Mouse (Mus musculus) heart, postnatal 14 days (tissue): ENCODE data around the gene Polr3g. TPM values are rescaled to one million over a fixed set of nuclear protein-coding genes. Genes with fewer than 3 reads are reported as not detected.
"Not testable (repeated sequence)": the region's sequence is repeated elsewhere in the genome, so short reads cannot be mapped to it uniquely, and the experiment has no call there.

Experiments used
- DNase-seq, 2 experiments: peaks; one replicate each; pipeline ENCODE4 v3.0.0; 2021 to 2022
- intact Hi-C: fragments of 180-260 bp; cut with DNase I; formaldehyde crosslinking; loops from one replicate; pipeline ENCODE4 v1.15.1; 2025
- total RNA-seq, 2 experiments: library from RNA; stranded (reverse); gene quantifications; 2 replicates each; pipeline ENCODE4 v1.2.3; 2021

The Polr3g gene
- total RNA-seq, 2 experiments from 2014 or later = 1.9 to 2.0 TPM

DNA sequence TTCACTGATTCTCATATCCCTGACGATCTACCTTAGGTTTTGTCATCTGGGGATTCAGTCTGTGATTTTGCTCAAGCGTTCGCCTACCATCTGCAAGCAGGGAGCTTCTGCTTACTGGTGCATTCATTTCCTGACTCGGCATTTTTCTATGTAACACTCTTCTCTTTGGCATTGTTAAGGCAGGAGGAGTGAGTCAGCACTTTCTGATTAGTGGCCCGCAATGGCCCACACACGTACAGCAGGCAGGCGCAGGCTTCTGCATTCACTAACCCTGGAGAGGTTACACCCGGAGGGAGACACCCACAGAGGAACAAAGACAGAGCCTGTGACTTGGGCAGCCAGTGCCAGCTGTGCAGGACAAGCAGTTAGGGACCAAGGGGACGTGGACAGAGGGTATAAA is 19.2 kb downstream of the Polr3g start:
- intact Hi-C loops = no loop called here
- peak; percentile 3 to 13 for DNase-seq

DNA sequence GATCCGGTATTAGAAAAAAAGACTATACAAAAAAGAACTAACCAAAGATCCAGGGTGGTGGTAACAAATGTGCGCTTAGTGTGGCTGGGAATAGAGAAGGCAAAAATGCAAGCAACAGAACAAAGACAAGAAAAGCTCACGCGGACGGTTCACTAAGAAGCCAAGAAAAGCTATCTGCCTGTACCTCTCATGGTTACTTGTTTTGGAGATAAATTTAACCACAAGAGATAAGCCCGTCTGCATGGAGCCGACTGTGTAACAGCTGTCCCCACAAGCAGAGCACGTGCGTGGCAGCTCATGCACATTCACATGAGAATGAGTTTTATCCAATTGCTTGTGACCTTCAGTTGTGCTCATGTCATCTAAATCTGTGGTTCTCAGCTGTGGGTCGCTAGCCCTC is 20.3 kb downstream of the Polr3g start:
- no peak for DNase-seq
- intact Hi-C loops = no loop called here

DNA sequence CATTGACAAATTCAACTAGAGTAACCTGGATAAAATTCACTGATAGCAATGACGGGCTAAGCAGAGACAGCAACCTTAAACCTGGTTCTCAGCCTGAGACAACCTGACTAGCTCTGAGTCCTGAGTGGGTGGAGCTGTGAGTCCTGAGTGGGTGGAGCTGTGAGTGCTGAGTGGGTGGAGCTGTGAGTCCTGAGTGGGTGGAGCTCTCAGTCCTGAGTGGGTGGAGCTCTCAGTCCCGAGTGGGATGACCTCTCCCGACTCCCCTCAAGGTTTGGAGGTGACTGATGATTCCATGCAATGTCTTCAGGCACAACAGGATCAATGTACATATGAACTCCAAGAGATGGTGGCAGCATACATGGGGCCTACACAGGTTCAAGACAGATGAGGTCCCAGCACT is 21.2 kb downstream of the Polr3g start:
- DNase-seq = no peak
- intact Hi-C loops = no loop called here

DNA sequence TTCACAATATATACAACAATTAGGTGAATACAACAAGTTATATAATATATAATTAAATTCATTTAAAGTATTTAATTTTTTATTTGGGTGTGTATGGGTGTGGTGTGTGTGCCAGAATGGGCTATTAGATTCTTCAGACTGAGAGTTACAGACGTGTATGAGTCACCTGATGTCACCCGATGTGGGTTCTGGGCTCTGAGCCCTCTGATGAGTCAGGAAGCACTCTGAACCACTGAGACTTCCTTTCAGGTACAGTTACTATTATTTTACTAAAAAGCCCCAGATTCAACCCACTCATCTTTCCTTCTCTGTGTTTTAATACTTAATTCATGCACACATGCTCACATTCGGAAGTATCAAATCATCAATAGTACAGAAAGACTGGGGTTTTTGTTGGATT is 25.9 kb downstream of the Polr3g start:
- DNase-seq = no peak
- intact Hi-C loops = loop anchor here (5.0 kb wide), 1 partner anchor 77 kb away; no protein-coding TSS in a partner anchor

DNA sequence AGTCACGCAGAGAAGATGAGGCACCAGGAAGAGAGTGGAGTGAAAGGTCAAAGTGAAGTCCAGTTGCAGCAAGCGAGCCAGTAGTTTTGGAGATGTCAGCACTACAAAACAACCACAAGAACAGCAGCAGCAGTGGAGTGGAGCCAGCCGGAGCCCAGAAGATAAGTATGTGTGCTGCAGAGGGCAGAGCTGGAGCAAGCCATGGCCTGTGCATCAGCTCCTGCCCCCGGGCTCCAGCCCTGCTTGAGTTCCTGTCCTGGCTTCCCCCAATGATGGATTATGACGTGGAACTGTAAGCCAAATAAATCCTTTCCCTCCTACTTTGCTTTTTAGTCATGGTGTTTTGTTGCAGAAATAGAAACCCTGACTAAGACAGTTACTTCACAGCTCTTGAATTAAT is 26.6 kb downstream of the Polr3g start:
- no peak for DNase-seq
- intact Hi-C loops = loop anchor here (5.0 kb wide), 1 partner anchor 78 kb away; no protein-coding TSS in a partner anchor

DNA sequence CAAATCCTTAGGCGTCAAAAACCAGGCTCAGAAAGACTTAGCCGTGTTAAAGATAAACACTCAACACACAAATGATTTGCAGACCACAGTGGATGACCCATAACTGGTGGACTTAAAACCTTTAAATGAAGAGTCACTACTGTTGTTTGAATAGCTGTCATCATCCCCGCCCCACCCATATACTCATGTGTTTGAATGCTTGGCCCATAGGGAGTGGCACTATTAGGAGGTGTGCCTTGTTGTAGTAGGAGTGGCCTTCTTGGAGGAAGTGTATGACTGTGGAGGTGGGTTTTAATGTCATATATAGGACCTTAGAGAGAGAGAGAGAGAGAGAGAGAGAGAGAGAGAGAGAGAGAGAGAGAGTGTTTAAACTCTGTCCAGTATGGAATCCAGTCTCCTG is 27.7 kb downstream of the Polr3g start:
- intact Hi-C loops = loop anchor here (5.0 kb wide), 1 partner anchor 79 kb away; no protein-coding TSS in a partner anchor
- no peak for DNase-seq

DNA sequence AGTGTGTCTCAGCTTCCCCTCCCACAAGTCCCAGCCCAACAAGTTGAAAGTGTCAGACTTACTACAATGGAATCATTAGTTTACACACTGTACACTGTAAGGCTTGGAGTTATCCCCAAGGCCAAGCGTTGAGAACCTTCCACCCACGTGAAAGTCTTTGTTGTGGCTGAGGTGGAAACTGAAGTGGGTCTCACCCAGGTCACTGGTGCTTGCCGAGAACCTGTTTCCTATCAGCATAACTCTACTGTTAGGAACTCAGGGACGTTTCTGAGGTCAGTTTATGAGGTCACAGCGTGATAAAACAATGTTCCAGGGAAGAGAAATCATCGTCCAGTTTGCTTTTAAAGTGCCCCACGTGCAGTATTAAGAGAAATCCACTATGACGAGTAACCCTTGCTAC is 35.5 kb downstream of the Polr3g start:
- DNase-seq = no peak
- intact Hi-C loops = no loop called here

DNA sequence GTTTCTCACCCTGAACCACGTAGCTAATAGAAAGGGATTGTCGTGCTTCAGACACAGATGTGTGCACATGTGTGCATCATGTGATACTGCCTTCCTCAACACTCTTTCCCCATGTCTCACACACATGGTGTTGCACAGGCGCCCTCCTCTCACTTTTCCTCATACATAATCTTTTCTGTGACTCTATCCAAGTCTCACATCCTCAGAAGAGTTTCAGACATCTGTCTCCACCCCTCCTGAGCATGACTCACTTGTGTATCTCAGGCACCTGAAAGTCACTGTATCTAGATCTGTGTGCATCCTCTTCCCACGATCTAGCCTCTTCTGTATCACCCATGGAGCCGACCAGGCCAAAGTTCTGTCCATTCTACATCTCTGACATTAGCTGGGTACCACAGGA is 43.1 kb downstream of the Polr3g start:
- intact Hi-C loops = no loop called here
- DNase-seq = no peak

DNA sequence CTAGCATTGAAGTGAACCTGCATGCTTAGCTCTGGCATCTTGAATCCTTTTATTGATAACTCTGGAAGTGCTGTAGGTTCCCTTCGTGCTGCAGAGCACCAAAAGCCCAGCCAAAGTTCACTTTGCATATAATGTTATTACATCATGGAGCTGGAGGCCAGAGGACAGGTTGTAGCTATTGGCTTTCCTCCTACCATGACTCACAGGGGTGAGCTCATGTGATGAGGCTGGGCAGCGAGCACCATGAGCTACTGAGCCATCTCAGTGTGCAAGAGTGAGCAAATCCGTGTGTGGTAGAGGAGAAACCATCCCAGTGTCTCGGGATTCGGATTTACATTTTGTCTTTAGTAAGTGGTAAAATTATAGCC is 46.5 kb downstream of the Polr3g start:
- intact Hi-C loops = no loop called here
- no peak for DNase-seq

DNA sequence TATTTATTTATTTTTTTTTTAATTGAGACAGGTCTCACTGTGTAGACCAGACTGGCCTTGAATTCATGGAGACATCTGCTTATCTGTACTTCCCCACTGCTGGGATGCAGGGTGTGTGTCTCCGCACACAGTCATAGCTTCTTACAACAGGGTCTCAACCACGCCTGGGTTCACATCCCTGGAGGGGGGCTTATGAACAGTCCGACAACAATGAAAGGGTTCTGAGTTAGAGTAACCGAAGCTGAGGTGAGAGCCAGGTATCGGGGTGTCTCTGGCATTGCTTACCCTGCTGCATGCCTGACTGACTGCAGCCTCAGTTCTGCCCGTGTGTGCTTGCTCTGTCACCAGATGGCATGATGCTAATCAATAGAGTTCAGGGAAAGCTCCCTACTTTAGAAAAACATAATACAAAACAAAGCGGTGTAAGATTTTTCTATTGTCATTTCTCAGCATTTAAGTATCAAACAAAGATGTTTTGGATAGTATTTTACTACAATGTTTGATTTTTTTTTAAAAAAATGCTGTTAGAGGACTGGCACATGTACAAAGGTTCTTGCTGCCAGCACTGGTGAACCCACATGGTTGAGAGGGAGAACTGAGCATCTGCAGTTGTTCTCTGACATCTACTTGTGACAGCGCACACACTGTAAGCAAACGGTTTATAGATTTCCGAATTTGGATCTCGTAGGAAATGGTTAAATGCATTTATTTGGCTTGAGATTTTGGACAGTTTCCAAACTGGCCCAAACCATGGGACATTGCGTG is 47.1 kb downstream of the Polr3g start:
- DNase-seq = no peak
- intact Hi-C loops = no loop called here

DNA sequence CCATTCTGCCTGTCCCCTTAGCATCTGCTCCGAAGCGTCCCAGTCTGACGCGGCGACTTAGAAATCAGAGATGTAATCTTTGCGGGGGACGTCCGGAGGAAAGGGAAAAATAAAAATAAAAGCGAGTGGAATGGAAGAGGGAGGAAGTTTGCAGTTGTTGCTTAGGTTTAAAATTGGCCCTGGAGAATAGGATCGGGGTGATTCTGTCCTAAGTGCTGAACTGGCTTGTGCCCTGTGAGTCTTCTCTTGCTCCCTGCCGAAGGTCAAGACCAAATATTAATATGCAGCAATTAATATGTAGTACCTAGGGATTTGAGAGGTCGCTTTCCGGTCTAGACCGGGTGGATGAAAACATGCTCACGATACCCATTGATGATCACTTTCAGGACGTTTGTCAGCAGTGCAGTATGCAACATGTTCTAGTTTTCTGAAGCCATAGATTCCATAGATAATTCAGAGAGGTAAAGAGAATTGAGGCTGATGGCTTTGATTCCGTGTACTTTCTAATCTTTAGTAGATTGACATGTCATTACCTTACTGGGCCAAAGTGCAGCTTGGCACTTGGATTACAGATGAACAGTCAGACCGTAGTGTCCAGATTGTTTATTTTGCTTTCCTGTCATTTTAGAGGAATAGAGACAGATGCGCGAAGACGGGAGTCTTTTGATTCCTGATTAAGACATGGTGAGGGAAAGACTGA is 52.6 kb downstream of the Polr3g start:
- no peak for DNase-seq
- intact Hi-C loops = loop anchor here (5.0 to 10.0 kb wide), 3 partner anchors 54 to 773 kb away; partner anchors contain the start of genes Arrdc3, Cetn3, Mblac2 and Polr3g

DNA sequence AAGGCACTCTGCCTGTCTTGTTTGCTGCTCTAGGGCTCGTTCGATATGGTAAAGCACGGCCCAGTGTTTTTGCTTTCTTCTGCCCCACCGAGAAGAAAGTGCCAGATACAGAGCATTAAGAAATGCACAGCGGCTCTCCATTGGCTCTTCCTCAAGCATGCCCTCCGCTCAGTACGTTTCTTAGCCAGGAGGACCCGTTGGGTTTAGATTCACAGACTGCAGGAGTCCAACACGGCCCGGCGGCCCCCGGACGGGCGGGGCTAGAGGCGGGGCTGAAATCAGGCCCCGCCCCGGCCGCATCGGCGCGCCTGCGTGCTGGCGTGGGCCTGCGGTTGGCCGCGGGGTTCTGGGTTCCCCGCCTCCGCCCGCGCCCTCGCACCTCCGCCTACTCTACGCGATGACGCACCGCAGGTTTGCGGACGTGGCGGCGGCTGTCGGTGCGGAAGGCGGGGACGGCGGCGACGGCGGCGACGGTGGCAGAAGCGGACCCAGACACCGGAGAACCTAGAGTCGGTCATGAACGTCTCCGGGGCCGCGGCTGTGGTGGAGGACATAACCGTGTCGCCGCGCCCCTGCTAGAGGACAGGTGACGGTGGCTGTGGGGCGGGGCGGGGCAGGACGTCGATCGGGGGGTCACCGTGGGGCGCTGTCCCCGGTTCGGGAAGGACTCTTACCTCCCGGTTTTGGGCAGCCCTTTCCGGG is 53.3 kb downstream of the Polr3g start, which contains the start of gene Lysmd3:
Lysmd3 (plus strand) TSS at position 313 of the 702 bp plus-strand sequence.
- DNase-seq = peak; percentile 95 to 96
- intact Hi-C loops = loop anchor here (5.0 to 10.0 kb wide), 3 partner anchors 55 to 773 kb away; partner anchors contain the start of genes Arrdc3, Cetn3, Mblac2 and Polr3g

DNA sequence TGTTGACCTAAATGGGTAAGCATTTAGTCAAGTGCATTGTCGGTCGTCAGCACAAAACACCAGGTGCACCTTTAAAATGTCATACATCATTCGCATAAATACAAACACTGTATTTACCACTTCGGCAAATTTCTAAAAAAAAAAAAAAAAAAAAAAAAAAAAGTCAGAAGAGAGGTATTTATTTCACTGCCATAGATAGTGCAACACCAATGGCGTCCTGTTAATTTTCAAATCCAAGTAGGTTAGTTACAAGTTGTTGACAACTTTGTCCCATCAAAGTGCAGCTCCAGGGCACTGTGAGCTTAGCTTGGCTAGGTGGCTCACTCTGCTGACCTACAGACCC is 53.8 kb downstream of the Polr3g start:
- intact Hi-C loops = loop anchor here (5.0 to 10.0 kb wide), 3 partner anchors 55 to 772 kb away; partner anchors contain the start of genes Arrdc3, Cetn3, Mblac2 and Polr3g
- DNase-seq = no peak

DNA sequence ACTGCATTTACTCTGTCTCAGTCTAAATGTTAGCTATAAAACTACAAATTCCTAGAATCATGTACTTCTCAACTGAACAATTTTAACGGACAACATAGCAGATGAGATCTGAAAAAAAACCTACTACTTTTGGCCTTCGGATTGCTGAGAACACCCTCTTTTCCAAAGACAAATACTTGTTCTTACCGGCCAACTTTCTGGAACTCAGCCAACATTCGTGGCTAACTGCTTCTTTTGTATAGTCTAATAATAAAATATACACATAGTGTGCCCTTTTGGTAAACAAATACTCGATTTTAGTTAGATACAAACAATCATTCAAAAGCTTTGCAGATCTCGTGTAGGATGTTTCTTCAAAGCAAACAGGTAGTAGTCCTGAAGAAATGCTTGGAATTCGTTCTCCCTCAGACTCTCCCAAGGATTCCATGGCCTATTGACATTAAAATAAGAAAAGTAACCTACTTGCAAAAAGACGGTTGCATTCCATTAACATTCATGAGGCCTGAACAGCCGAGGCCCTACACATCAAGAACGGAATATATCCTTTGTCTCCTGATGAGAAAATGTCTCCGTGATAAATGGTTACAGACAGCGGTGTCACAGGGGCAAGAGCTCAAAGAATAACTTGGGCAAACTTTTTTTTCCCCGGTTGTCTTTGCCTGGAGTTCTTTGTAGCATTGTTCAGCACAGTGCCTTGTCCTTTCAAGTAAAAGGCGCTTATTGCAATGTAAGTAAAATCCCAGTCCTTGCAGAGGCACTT is 54.5 kb downstream of the Polr3g start:
- no peak for DNase-seq
- intact Hi-C loops = loop anchor here (5.0 to 10.0 kb wide), 3 partner anchors 56 to 771 kb away; partner anchors contain the start of genes Arrdc3, Cetn3, Mblac2 and Polr3g

DNA sequence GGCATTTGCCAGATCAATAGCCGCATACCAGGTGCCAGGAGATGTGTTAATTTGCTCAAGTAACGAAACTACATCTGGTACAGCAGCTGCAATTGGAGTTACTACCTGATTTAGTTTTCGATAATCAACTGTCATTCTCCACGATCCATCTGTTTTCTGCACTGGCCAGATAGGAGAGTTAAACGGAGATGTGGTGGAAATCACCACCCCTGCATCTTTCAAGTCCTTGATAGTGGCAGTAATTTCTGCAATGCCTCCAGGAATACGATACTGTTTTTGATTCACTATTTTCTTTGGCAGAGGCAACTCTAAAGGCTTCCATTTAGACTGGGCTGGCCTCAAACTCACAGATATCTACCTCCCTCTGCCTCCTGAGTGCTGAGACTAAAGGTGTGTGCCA is 60.4 kb downstream of the Polr3g start:
- intact Hi-C loops = loop anchor here (10.0 kb wide), 1 partner anchor 766 kb away; the partner anchor contains the start of gene Arrdc3
- DNase-seq = not testable (repeated sequence)

DNA sequence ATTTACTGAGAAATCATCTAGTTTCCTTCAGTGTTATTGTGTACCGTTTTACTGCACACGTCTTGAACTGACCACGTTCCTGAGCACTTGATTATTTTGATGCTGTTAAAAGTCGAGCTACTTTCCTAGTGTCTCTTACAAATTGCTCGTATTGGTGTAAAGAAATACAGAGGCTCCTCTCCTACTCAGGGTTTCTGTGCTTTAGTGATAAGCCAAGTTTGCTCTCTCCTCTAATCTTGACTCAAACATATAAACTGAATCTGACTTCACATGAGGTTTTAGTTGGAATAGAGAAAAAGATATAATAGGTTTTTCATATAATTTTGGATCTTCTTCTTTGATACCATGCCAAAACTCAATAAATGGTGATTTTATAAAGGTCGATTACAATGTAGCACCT is 64.5 kb downstream of the Polr3g start:
- no peak for DNase-seq
- intact Hi-C loops = no loop called here

DNA sequence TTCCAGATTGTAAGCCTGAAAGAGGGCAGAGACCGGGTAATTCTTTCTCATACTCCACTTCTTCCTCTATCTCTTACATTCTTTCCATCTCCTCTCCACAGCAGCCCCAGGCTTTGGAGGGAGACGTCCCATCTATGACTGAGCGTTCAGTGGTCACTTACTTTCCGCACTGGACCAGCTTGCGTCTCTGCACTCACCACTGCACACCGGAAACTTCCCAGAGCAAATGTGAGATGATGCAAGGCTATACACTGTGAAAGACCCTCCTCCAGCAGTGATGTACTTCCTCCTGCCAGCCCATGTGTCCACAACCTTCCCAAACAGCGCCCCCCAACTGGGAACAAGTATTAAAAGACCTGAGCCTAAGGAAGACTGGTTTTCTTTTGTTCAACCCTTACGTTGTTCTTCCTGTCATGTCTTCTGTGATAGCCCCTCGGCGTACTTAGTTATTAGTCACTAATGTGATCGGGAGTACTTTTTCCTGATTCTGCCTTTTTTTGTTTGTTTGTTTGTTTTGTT is 66.7 kb downstream of the Polr3g start:
- intact Hi-C loops = loop anchor here (5.0 kb wide), 2 partner anchors 118 to 207 kb away; no protein-coding TSS in a partner anchor
- DNase-seq = no peak

DNA sequence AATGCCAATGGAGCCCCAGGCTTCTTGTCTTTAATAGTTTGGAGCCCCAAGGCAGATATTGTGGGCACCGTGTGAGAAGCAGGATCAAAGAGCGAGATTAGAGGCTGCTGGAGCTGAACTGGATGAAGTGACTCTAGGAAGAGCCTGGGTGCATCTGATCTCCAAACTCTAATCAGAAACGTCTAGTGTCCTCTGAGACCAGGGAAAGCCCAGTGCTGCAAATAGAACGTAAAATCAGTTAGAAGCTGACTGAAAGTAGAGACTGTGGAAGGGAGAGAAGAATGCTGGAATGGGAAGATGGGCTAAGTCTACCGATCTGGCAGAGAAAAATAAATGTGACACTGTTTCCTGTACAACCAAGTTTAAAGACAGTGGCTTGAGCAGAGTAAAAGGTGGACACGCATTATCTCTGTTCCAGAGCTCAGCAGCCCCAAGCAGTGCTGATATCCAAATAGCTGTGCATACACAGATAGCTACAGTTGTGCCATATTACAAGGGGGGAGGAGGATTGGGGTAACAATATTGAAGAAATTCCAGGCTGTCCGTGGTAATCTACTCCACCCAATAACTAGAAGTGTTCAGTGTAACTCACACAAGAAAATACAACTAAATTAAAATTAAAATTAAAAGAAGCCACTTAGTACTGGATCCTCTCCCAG is 68.2 kb downstream of the Polr3g start:
- intact Hi-C loops = loop anchor here (5.0 kb wide), 2 partner anchors 120 to 205 kb away; no protein-coding TSS in a partner anchor
- DNase-seq = no peak
